Mouse (Mus musculus) cortical plate, adult 2 months (tissue): ENCODE data around the gene Foxj1. TPM values are rescaled to one million over a fixed set of nuclear protein-coding genes. Genes with fewer than 3 reads are reported as not detected.

Experiments
- H3K27ac ChIP-seq: fragments of 200-500 bp; 2 replicates; pipeline ENCODE4 v1.5.1; 2012; ENCODE audit warnings: low read length, control low read depth, inconsistent platforms; ENCODE audit not compliant: insufficient read depth
- H3K4me1 ChIP-seq: fragments of 200-500 bp; 2 replicates; pipeline ENCODE4 v1.6.1; 2011; ENCODE audit warnings: low read length; ENCODE audit not compliant: control insufficient read depth, insufficient read depth
- H3K4me3 ChIP-seq: fragments of 200-500 bp; 2 replicates; pipeline ENCODE4 v1.5.1; 2011; ENCODE audit warnings: mild to moderate bottlenecking, low read length, control low read depth; ENCODE audit not compliant: insufficient read depth
- CTCF ChIP-seq: fragments of 200-500 bp; IDR thresholded peaks from 2 replicates; pipeline ENCODE4 v1.5.1; 2011; ENCODE audit warnings: mild to moderate bottlenecking, control low read depth, low read length; ENCODE audit not compliant: insufficient read depth; ENCODE audit errors: extremely low read depth
- POLR2A ChIP-seq: fragments of 200-500 bp; IDR thresholded peaks from 2 replicates; pipeline ENCODE4 v1.6.1; 2011; ENCODE audit warnings: mild to moderate bottlenecking, low read length, control low read depth; ENCODE audit not compliant: insufficient read depth; ENCODE audit errors: extremely low read depth
- polyA plus RNA-seq: library from polyadenylated mRNA; depleted of rRNA; stranded (reverse); fragments of >200 nt; gene quantifications from 2 replicates; pipeline ENCODE4 v1.2.3, GENCODE M21; 2012

Gene Foxj1
- polyA plus RNA-seq, 1 experiment: 6.6 TPM

GRCm38 (mm10) chr11:116306126-116306982, 28.8 kb downstream of the Foxj1 start:
- no peak for TF ChIP-seq CTCF
- peak; percentile 67; the same call in 1 of the 2 replicates for TF ChIP-seq POLR2A
- no peak overlapping the region for H3K27ac ChIP-seq
- peak overlapping the region; percentile 95 for H3K4me3 ChIP-seq
- H3K4me1 ChIP-seq: peaks cover 1% of the 10 kb centered on the region; the same call in 1 of the 2 replicates

DNA sequence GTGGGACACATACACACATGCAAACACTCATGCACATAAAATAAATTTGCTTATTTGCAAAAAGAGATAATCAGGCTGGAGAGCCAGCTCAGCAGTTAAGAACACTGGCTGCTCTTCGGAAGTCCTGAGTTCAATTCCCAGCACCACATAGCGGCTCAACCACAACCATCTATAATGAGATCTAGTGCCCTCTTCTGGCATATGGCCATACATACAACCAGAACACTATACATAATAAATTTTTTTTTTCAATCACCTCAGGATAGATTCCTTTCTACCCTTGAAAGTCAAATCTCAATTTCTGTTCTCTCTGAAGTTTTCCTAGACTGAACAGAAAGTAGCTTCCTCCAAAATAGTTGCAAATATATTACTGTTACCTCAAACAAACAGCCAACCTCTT, 29.8 kb downstream of the Foxj1 start:
- TF ChIP-seq POLR2A: no peak
- TF ChIP-seq CTCF: no peak
- Histone ChIP-seq H3K4me3 (peak overlapping the region; percentile 95; the same call in 1 of the 2 replicates), H3K4me1 (no peaks in the 10 kb centered on the region), H3K27ac (no peak overlapping the region)

DNA sequence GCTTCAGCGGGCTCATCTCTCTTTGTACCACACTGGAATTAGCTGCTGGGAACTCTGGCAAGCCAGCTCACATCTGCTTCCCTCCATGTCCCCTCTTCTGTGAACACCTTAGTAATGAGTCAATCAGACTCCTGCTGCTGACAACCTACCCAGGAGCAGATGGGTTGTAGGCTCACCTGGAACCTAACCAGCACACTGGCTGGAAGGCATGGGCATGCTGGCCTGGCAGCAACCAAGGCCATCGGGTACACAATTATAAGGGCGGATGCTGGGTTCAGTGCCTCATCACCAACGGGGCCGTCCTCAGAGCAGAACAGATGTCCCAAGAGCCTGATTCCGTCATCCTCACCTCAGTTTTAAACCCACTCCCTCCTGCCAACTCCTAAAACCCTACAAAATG, 36.6 kb downstream of the Foxj1 start:
- Histone ChIP-seq H3K4me1 (no peaks in the 10 kb centered on the region), H3K27ac (no peak overlapping the region), H3K4me3 (no peak overlapping the region)
- TF ChIP-seq POLR2A (no peak), CTCF (no peak)

DNA sequence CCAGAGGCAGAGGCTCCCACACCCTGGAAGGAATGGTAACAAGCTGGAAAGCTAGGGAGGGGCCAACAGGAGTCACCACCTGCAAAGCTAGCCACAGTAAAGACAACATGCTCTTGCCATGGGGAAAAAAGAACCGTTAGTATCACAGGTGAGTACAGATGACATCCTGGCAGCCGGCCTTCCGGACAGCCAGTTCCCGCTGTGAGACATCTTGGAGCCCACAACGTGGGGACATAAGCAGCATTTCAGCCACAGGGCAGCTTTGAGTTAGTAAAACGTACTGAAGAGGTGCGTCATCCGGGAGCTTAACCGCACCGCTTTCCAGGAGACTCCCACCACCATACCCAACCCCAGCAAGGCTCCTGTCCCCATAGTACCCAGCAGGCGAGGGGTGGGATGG, 37.0 kb downstream of the Foxj1 start:
- H3K4me1 ChIP-seq: no peaks in the 10 kb centered on the region
- TF ChIP-seq CTCF (no peak), POLR2A (no peak)
- H3K4me3 ChIP-seq: no peak overlapping the region
- no peak overlapping the region for H3K27ac ChIP-seq

DNA sequence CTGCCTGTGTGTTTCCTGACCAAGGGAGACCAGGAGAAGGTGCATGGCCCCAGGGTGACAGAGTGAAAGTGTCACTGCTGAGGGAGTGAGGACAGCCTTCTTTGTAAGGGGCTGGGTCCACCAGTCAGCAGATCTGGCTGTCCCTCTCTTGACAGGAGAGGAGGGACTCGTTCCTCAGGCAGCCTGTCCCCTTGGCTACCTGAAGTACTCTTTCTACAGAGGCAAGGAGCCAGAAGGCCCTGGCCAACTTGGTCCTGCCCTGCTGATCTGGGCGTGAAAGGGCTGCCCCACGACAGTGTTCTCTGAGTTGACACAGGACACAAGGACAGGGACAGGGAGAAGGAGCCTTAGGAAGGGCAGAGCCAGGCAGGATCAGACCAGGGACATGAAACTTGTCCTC, 38.2 kb downstream of the Foxj1 start:
- Histone ChIP-seq H3K4me1 (no peaks in the 10 kb centered on the region), H3K4me3 (no peak overlapping the region), H3K27ac (no peak overlapping the region)
- TF ChIP-seq POLR2A: no peak
- no peak for TF ChIP-seq CTCF

GRCm38 (mm10) chr11:116296191-116296734, 38.9 kb downstream of the Foxj1 start:
- H3K27ac ChIP-seq: no peak overlapping the region
- no peaks in the 10 kb centered on the region for H3K4me1 ChIP-seq
- no peak overlapping the region for H3K4me3 ChIP-seq
- TF ChIP-seq CTCF: no peak
- TF ChIP-seq POLR2A: no peak

GRCm38 (mm10) chr11:116294319-116294718, 40.9 kb downstream of the Foxj1 start:
- no peak overlapping the region for H3K4me3 ChIP-seq
- no peaks in the 10 kb centered on the region for H3K4me1 ChIP-seq
- TF ChIP-seq POLR2A: no peak
- TF ChIP-seq CTCF: peak; percentile 69
- H3K27ac ChIP-seq: no peak overlapping the region

DNA sequence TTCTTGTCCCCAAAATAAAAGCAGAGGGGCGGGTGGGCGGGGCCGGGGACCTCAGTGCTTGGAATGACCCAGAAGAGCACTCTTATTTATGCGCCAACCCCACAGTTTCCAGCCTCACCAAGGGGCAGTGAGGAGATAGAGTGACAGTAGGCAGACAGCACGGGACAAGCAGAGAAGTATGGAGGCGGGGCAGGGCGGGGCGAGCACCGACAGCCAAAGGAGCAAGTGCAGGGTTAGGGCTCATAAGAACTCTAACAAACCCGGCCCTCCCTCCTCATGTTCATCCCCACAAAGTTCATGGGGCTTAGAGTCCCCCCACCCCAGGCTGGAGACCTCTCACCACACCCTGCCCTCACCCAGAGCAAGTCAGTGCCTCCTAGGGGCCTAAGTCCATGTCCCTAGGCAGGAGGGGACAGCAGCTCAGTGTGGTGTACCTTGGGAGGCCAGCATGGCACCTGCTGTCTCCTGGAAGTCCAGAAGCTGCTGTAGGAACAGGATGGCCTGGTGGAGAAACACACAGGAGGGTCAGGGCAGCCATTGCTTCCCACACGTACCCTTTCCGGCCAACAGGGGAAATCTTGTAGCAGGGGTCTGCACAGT, 41.6 kb downstream of the Foxj1 start:
- H3K4me1 ChIP-seq: no peaks in the 10 kb centered on the region
- H3K27ac ChIP-seq: no peak overlapping the region
- TF ChIP-seq CTCF: no peak
- no peak for TF ChIP-seq POLR2A
- no peak overlapping the region for H3K4me3 ChIP-seq

DNA sequence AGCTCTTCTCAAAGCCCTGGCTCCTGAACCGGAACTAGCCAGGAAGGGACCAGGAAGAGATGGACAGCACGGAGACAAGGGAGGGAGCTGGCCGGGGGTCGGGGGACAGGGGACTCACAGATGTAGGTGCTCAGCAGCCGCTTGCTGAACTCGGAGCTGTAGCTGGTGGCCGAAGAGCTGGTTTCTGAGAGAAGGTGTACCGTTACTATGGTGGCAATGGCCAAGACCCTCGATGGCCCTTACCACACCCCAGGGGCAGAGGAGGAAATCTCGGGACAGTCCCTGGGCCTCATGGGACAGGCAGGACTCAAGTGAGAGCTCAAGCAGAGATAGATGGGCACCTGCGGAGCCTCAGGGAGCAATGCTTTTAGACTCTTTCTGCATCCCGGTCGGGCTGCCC, 42.8 kb downstream of the Foxj1 start:
- no peak overlapping the region for H3K27ac ChIP-seq
- H3K4me3 ChIP-seq: no peak overlapping the region
- H3K4me1 ChIP-seq: no peaks in the 10 kb centered on the region
- TF ChIP-seq POLR2A (no peak), CTCF (no peak)
